Mouse (Mus musculus): ENCODE measurements around the gene Tmem150a.

Tmem150a gene

DNA sequence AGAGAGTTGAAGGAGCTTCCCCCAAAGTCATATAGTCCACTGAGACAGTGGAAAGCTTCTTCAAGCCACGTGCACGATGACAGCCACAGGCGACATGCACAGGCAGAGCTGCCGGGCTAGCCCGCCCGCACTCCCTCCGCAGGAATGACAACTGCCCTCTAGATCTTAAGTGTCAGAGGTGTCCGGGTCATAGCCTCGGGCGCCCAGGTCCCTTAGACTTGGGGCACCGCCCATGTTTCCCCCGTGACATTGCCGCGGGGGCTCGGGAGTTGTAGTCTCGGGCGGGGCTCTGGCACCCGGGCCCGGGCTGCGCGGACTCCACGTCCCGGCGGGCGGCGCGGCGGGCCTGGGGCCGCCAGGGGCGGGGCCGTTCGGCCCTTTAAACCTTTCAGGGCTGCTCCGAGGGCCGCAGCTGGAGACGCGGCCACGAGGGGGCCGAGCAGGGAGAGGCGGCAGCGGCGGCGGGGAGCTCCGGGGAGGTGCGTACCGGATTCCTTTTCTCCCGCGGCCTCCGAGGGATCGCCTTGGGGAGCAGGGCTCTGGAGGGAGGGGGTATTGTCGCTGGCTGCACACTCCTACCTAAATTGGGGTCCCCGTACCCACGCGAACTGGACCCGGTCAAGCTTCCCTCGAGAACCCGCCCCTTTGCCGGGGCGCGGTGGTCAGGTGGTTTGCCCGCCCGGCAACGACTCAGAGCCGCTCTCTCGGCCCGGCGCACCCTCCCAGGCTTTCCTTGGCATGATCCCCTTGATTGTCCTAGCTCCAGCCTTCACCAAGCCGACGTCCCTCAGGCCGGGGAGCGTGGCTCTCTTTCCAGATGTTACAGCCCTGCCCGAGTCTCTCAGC lies at the start of gene Tmem150a:
Gene Tmem150a, plus strand, starts transcription at position 382 of the 846 bp plus-strand sequence.
- DNase-seq (ENCODE audit: low read depth, low spot score) = peak; percentile 57

DNA sequence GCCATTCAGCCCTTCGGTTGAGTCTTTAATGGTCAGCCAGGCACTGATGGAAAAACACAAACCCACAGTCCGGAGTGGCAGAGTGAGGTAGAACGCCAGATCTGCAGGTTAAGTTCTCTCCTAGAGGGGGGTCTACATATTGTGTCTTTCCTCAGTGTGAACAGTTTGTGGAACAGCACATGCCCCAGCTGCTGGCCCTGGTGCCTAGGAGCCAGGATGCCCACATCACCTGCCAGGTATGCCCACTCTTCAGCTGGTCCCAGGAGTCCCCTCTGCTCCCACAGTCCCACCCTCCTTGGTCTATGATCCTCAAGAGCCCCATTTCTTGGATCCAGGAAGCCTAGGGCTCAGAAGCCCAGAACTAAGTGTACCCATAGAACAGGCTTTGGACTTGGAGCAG lies 43.0 kb upstream of the Tmem150a start:
- no peak for DNase-seq (ENCODE audit: low read depth, low spot score)

DNA sequence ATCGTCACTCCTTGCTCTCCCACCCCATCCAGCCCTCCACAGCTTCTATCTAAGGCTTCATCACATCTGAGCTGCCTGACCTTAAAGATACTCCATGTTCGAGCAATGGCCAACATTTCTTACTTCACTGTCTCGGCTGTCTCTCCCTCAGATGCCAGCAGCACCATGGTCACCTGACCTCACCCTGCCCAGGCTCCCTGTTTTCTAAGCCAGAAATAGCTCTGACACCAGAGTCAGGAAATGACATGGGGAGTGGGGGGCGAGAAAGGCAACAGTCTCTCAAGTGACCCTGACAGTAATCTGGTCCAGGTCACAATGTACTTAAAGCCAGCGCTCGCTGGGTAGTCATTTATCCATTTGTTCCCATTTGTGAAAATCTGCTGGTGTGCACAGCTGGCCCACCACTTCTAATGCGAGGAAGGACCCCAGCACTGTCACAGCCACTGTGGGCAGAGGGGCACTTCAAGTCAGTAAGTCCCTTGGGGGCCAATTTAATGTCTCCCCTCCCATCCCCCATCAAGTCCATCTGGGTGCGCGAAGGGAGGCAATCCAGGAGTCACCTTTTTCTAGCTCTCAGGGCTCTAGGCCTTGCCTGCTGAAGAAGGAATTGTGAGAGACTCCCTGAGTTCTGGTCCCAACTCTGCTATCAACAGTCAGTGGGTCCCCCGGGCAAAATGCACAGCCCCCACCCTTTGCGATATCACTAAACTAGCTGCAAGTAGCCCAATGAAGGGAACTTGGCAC lies 42.0 kb upstream of the Tmem150a start:
- DNase-seq (ENCODE audit: low read depth, low spot score) = no peak

DNA sequence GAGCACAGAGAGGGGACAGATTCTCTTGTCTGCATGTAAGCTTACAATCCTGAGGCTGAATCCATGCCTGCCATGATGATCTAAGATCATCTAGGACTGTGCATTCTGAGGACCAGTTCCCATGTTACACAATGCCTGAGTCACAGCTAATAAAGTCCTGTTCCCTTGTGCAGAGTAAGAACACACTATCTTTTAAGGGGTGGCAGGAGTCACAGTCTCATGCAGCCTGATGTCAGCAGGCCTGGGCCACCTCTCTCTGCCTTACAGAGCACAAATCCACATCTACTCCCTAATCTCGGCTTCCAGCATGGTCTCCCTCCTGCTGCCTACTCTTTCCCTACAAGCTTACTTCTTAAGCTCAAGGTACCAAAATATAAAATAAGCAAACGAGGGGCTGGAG lies 39.9 kb upstream of the Tmem150a start:
- DNase-seq (ENCODE audit: low read depth, low spot score) = no peak

DNA sequence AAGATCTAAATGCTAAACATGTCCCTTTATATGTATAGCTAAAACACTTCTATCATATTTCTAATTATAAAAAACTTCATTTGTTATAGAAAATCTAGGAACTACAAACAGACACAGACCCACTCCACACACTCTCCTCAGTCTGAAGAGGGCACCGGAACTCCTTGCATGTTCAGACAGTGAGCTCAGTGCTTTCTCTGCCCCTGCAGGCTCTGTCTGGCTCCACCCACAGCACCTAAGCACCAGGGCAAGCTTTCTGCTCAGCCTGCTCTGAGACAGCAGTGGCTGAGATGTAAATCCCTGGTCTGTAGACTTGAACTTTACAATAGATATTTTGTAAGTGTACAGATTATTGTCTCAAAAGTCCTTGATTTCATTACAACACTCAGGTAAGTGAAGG lies 39.2 kb upstream of the Tmem150a start:
- no peak for DNase-seq (ENCODE audit: low read depth, low spot score)

DNA sequence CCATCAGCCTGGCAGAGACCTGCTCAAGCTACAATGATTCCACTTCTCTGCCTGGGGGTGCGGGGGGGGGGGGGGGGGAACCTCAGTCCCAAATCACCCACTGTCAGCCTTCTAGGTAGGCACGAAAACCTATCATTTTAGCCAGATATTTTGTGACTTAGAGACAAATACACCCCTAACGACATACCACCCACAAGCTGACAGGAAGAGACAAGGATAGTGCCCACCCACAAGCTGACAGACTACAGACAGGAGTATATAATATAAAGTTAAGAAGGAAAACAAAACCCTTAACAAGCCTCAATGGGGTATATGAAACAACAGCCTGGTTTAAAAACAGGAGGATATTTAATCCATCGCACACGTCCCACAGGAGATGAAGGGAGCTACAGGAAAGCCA lies 36.8 kb upstream of the Tmem150a start:
- no peak for DNase-seq (ENCODE audit: low read depth, low spot score)

DNA sequence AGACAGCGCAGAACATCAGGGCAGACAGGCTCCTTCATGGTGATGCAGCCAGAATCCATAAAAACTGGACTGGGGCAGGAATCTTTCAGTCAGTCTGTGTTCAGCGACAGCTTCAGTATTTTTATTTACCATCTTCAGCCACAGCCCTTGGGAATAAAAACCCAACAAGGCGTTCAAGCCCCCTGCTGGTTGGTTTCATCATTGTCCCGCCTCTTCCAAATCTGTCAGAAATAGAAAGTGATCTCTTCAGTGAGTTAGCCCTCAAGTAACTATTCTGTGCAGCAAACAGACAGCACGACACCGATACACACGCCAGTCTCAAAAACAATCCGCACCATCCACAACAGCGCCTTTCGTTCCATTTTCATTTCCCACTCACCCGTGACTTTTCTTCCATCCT lies 36.2 kb upstream of the Tmem150a start:
- DNase-seq (ENCODE audit: low read depth, low spot score) = peak; percentile 2

DNA sequence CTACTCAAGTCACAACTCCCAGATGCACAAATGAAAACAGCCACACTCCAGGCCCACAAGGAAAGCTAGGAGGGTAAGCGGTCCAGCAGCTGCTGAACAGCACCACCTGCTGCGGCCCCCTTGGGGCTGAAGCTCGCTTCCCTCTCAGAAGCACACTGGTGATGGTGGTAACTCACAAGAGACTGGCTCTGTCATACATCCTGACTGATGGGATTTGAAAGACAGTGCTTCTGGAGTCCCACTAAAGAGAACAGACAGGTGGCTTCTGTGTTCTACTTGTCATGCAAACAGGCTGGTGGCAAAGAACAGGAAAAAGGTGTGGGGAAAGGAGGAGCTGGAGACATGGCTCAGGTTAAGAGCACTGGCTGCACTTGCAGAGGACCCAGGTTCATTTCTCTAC lies 32.3 kb upstream of the Tmem150a start:
- DNase-seq (ENCODE audit: low read depth, low spot score) = no peak

DNA sequence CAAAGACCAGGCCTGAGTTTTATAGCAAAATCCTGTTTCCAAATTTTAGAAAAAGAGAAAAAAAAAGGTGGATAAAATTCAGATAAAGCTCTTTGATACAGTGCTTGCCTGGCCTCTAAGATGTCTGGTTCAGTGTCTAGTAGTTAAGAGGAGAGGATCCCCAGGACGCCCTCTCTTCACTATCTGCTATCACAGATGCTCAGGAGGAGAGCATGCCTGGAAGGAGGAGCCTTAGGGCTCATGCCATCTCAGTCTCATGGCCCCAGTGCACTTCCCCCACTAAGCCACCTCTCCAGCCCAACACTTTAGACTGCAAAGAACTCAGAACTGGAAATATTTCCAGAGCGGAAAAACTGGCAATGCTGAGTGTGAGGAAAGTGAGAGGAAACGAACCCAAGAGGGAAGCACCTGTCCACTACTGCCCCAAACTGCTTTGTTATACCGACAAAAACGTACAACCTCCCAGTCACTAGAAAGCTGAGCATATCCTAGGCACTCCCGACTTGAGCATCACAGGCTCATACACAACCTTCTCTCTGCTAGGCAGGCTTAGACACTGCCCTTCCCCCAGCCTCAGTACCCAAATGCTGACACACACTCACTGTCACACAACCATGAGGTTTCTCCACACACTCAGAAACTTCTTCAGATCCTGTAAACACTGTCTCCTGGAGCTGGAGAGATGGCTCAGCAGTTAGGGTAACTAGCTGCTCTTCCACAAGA lies 31.3 kb upstream of the Tmem150a start:
- no peak for DNase-seq (ENCODE audit: low read depth, low spot score)

DNA sequence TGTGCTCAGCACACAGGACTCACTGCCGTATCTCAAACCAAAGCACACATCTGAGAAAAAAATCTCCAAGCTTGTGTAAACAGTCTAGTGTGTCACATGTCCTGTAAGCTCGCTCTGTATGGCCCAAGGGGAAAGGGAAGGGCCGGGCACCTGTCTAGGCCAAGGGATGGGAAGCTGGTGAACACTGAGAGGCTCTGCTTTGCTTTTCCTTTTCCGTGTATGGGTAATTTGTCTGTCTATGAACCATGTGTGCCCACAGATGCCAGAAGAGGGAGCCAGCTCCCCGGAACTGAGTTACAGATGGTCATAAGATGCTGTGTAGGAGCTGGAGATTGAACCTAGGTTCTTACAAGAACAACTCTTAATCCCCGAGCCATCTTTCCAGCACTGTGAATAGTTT lies 29.0 kb upstream of the Tmem150a start:
- DNase-seq (ENCODE audit: low read depth, low spot score) = peak; percentile 29

DNA sequence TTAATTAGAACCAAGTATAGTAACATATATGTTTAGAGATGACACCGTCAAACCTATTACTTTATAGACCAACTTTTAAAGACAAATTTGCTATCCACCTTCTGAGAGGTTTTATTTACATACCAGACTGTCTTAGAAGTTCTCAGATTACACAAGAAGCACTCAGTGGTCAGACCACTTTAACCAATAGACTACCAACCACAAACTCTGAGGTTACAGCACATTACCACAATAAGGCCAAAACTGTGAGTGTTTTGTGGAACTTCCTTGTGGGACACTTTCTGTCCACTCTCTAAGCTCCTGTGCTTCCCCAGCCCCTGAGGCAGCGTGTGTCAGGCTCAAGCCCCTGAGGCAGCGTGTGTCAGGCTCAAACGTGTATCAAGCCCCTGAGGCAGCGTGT lies 26.2 kb upstream of the Tmem150a start:
- DNase-seq (ENCODE audit: low read depth, low spot score) = no peak

DNA sequence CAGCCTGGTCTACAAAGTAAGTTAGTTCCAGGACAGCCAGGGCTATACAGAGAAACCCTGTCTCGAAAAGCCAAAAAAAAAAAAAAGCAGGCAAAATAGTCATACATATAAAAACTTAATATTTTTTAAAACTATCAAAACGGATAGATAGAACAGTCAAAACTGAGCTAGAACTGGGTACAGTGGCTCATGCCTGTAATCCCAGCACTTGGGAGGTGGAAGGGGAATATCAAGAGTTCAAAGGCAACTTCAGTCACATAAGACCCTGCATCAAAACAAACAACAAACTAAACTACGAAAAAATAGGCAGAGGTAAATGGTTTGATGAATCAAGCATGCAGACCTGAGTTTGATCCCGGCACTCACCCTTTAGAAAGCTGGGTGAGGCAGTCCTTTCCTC lies 25.1 kb upstream of the Tmem150a start:
- no peak for DNase-seq (ENCODE audit: low read depth, low spot score)

DNA sequence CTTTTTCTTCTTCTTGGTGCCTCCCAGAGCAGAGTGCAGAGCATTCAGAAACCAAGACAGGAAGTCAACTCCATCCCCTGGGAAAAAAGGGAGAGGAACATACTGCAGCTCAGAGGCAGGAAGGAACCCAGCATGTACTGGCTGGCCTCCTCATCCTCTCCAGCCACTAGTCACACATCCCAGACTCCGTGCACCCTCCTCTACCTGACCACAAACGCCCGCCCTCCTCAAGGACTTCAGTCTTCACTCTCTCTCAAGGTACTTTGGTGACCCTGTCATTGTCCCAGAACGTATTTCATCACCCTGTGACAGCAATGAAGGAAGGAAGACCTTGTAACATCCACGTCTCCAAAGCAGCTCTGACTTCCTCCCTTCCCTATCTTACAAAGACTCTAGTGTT lies 22.1 kb upstream of the Tmem150a start:
- no peak for DNase-seq (ENCODE audit: low read depth, low spot score)

DNA sequence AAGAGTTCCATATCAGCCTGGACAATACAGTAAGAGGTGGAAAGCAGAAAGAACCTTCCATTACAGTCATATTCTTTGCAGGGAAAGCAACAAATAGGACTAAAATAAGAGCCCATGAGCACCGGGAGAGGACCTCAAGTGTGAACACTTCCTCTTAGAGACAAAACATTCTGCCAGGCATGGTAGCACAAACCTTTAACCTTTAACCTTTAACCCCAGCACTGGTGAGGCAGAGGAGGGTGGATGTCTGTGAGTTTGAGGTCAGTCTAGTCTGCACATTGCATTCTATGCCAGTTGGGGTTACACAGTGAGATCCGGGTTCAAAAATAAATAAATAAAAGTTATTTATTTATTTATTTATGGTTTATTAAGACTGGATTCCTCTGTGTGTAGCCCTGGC lies 14.8 kb upstream of the Tmem150a start:
- DNase-seq (ENCODE audit: low read depth, low spot score) = no peak

DNA sequence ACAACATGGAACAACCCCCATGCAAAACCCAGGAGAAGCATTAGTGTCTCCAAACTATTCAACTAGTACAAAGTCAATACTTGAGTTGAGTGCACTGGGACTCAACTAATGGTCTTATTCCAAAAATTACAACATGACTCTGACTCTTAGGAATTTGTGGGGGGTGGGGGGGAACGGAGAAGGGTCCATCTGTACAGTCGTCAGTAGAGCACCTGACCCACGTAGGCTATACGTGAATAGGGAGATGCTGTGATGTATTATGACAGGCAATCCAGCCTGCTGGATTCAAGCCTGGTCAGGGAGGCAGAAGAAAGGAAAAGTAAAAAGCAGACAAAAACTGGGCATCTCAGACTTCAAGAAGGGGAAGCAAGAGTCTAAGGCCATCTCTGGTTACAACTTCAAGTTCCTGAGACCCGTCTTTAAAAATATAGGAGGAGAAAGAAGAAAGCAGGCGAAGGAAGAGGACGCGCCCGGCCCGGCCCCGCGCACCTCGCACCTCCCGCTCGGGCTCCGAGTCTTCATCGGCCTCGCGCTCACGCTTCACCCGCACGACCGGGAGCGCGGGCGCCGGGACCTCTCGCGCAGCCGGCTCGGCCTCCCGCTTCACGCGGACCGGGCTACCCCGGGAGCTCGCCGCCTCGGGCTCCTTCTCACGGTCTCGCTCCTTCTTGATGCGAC lies 10.7 kb upstream of the Tmem150a start:
- no peak for DNase-seq (ENCODE audit: low read depth, low spot score)

DNA sequence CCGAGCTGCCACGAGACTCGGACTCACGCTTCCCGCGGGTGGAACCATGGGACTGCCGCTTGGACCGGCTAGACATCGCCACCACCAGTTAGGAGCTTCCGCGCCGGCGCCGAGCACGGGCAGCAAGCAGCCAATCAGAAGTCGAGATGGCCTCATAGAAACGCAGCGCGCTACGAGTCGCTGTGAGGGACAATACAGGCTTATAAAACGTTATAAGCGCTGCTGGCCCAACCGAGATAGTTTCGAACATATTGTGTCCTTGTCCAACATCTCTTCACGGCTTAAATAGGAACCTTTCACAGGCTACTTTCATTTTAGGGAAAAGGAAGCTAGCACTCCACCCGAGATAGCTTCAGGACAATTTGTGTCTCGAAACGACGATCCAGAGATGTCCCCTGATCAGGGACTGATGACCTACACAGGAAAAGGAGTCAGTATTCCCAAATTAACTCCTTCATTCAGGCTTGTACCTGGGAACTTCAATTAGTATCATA lies 10.1 kb upstream of the Tmem150a start, which contains the start of gene Usp39:
Gene Usp39, minus strand, starts transcription at position 111 of the 494 bp plus-strand sequence.
- DNase-seq (ENCODE audit: low read depth, low spot score) = peak; percentile 88

DNA sequence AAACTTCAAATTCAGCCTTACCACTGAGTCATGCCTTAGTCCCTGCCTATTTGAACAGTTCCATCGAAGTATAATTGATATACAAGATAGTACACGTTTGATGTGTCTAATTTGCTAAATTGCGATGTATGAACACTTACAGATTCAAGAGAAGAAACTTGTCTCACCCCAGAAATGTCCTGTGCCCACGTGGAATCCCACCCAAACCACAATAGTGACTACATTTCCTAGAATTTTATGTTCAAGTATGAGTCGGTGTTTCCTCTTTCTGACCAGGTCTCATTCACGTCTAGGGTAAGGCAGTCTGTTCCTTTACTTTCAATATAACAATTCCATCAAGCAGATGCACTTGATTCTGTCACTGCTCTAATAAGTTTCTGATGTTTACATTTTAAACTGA lies 9.6 kb upstream of the Tmem150a start:
- no peak for DNase-seq (ENCODE audit: low read depth, low spot score)

DNA sequence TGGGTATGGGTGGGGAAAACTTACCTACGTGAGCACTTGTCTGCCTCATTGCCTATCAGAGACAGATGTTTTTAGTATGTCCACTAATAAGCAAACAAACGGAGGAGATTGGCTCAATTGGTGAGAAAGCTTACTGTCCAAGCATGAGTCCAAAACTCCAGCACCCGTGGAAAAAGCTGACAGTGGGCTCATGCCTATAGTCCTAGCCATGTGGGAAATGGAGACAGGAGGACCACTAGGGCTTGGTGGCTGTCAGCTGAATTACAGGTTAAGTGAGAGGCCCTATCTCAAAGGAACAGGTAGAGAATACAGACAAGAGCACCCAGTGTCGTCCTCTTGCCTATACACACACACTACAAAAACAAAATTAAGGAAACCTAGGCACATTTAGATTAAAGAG lies 9.0 kb upstream of the Tmem150a start:
- DNase-seq (ENCODE audit: low read depth, low spot score) = peak; percentile 30

DNA sequence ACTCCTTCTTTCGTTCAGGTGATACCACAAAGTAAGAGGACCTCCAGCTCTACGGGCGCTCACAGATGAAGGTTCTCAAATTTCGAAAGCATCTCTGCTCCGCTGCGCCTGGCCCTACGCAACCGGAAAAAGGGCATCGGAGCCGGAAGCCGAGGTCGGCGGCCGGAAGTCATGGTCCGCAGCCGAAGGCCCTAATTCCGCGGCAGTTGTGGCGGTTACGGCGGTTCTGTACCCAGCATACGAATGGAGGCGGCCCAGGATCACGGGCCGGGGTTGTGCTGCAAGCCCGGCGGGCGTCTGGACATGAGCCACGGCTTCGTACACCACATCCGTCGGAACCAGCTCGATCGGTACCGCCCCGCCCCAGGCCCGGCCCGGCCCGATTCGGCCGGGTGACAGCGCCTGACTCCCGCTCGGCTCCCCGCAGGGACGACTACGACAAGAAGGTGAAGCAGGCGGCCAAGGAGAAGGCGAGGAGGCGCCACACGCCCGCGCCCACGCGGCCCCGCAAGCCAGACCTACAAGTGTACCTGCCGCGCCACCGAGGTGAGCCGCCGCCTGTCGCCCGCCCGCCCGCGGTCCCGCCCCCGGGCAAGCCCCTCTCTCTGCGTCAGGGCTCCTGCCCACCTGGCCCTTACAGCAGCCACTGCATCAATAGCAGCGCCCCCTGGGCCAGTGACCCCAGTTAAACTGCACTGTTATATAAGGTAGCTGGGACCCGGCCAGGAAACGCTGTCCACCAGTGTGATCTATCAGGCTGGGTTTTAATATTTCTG lies 7.9 kb upstream of the Tmem150a start, which contains the start of gene 0610030E20Rik:
Gene 0610030E20Rik, plus strand, starts transcription at position 152 of the 776 bp plus-strand sequence.
- peak; percentile 82 for DNase-seq (ENCODE audit: low read depth, low spot score)

DNA sequence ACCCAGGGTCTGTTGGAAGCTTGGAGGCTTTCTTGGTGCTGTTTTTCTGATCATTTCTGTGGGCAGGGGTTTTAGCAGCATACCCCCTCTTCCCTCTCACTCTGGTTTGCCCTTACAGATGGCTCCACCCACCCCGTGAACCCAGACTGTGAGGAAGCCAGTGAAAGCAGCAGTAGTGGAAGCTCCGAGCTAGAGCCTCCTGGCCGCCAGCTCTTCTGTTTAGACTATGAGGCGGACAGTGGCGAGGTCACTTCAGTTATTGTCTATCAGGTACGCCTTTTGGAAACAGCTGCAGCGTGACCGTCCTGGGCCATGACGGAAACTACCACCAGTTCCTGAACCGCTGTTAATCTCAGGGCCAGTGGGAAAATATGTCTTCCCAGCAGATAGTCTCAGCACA lies 6.8 kb upstream of the Tmem150a start:
- no peak for DNase-seq (ENCODE audit: low read depth, low spot score)

DNA sequence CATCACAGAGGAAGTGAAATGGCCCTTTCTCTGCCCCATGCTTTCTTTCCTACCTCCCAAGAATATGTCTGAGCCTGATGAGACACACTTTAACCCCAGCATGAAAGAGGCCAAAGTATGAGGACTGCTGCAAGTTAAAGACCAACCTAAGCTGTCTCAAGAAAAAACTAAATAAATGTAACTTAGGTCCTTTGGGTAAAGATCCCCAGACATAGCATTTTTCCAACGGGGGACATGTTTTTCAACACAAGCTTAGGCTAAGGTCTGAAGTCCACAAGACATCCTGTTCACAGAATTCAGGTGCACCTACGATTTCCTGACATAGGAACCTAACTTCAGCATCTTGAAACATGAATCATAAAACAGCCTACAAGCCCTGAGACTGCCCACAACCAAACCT lies 5.0 kb upstream of the Tmem150a start:
- DNase-seq (ENCODE audit: low read depth, low spot score) = no peak
